Mouse (Mus musculus): ENCODE measurements around the gene Nup188.

Gene Nup188

DNA sequence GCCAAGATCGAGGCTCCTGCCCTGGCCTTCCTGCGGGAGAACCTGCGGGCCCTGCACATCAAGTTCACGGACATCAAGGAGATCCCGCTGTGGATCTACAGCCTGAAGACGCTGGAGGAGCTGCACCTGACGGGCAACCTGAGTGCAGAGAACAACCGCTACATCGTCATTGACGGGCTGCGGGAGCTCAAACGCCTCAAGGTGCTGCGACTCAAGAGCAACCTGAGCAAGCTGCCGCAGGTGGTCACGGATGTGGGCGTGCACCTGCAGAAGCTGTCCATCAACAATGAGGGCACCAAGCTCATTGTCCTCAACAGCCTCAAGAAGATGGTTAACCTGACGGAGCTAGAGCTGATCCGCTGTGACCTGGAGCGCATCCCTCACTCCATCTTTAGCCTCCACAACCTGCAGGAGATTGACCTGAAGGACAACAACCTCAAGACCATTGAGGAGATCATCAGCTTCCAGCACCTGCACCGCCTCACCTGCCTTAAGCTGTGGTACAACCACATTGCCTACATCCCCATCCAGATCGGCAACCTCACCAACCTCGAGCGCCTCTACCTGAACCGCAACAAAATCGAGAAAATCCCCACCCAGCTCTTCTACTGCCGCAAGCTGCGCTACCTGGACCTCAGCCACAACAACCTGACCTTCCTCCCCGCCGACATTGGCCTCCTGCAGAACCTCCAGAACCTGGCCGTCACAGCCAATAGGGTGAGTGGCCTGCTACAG lies 29.4 kb upstream of the Nup188 start:
- no peak for DNase-seq (ENCODE audit: extremely low spot score, low read depth, low spot score)

DNA sequence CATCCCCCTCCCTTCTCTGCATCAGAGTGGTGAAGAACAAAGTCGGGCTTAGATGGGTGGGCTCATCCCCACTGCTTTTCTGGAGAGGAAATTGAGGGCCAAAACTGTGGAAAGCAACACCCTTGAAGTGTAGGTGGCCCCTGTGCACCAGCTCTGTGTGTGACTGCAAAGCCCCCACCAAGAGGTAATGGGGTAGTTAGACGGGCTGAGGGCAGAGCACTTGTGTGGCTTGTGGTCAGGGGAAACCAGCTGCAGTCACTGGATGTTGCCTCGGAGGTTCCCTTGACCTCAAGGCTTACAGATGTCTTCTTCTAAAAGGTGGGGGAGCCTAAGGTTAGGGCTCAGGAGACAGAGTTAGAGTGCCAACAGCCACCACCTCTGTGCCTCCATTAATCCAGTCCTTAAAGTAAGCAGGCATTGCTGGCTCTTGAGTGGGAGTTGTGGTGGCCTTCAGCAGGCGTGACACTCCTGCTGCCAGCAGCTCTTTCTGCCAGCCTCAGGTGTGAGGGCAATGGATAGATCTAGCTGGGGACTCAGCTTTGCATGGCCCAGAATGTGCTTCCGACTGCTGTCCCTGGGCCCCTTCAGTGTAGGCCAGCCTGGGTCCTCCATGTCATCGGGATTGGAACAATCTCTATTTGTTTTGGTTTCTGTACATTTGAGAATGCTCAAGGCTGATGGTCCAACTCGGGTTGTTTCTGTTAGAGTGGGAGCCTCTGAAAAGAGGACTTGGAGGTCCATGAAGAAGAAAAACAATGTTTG lies 28.3 kb upstream of the Nup188 start:
- DNase-seq (ENCODE audit: extremely low spot score, low read depth, low spot score), result no peak

DNA sequence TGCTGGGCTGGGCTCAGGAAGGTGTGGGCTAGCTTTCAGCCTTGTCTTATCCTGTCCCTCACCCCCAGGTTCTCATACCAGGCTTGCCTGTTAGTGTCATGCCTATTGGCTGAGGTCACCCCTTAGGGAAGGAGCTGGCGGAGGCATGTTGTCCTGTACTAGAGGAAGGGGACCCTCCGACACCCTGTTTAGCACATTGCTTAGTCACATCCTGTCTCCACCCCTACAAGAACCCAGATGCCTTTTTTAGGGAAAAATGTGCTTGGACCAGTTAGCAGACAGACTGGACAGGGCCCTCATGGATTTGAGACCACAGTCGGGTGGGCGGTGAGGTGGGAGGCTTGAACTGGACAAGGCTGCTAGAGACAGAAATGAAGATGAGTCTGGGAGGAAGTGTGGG lies 27.6 kb upstream of the Nup188 start:
- no peak for DNase-seq (ENCODE audit: extremely low spot score, low read depth, low spot score)

DNA sequence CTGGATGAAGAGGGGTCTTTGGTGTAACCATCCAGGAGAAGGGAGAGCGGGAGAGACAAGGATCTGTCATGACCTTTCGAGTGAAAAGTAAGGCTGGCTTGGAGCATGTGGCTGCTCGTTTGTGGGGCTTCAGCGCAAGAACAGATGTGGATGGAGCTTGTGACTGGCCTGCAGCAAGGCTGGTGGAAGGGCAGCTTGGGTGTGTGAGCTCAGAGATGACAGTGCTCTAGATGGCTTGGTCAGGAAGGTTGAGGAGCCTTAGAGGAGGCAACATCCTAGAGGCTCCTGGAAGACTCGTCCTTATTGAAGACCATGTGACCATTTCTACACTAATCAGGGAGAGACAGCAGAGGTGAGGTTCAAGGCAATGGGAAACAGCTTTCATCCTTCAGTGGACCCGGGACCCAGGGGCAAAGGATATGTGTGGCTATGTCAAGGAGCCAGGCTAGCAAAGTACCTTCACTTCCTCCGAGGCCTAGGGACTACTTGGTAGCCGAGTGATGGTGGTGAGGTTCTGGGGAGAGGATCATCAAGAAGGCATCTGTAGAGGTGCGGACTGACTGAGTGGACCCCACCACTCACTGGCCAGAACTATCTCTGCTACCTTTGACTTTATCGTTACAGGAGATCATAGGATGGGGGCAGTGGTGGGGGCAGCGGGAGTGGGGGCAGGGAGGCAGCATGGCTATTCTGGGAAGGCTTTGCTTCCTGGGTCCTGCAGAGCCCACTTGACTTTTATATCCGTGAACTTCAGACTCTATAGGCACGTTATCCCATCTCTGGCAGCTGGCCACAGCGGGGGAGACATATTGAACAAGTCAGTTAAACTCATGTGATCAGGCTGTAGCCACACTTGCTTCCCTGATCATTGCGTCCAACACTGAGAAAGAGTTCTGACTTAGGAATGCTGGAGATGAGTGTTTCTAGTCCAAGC lies 26.8 kb upstream of the Nup188 start:
- DNase-seq (ENCODE audit: extremely low spot score, low read depth, low spot score), result no peak

DNA sequence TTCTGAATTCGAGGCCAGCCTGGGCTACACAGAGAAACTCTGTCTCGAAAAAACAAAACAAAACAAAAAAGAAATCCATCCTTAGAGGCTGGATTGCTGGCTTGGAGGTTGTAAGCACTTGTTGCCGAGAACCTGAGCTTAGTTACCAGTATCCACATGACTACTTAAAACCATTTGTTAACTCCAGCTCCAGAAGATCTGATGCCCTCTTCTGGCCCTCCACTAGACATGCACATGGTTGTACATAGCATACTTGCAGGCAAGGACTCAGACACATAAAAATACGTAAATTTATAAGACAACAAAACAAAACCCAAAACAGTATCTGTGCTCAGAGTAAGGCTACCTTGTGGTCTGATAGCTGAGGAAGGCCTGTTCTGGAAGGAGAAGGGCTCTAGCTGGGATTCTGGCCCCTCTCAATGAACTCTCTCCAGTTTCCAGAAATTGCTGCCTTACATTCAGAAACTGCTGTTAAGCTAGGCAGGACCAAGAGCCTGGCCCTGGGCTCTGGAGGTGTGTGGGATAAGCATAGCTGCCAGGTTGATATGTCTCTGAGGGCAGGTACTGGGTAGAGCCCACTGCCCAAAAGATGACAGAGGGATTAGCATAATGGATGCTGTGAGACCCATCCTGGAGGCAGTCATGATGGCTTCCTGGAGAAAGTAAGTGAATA lies 25.0 kb upstream of the Nup188 start:
- no peak for DNase-seq (ENCODE audit: extremely low spot score, low read depth, low spot score)

DNA sequence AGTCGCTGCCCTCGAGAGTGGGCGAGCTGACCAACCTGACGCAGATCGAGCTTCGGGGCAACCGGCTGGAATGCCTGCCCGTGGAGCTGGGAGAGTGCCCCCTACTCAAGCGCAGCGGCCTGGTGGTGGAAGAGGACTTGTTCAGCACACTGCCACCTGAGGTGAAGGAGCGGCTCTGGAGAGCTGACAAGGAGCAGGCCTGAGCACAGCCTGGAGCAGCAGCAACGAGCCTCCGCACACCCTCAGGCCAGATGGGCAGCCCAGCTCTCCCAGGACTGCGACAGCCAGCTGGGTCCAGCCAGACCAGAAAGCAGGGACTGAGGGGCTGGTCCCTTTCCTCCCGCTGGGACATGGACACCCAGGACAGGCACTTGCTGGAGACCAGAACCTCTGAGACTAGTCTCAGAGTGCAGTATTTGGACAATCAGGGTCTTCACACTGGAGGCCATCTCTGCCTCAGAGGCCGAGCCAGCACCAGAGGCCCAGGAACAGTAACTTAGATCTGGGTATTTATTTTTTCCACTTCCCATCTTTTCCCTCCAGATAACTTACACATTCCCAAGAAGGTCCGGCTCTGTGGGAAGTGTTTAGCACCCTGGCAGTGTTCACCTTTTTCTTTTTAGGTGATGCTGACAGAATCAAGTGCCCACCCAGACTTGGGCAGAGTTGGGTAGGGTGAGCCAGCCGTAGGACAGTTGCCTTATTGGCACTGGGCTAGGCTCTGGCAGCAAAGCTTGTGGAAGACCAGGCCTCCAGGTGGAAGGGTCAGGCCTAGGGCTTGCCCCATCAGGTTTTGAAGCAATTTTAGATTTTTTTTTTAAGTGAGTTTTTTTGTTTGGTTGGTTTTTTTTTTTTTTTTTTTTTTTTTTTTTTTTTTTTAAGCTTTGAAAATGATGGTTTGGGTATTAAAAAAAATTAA lies 24.0 kb upstream of the Nup188 start:
- DNase-seq (ENCODE audit: extremely low spot score, low read depth, low spot score), result no peak

DNA sequence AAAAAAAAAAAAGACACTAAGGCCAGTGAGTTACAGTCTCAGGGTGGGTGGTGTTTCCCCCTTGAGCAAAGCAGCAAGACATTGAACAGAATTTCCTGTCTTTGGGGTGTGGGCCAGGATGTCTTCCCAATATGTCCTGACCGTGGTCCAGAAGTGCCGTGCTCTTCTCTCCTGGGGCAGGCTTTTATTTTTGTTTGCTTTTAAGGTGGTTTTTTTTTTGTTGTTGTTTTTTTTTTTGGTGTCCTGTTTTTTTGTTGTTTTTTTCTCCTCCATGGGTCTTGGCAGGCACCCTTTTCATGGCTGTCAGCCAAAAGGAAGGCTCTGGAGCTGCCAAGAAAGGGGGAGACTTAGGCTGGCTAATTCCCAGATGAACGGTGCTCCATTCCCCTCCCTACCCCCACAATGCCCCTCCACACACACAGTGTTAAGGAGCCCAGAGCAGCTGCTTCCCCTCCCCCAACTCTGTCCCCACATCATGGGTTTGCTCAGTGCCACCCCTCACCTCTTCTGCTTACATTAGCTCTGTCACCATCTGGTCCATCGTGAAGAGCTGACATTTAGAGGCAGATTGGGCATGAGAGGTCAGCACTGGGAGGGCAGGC lies 23.3 kb upstream of the Nup188 start:
- DNase-seq (ENCODE audit: extremely low spot score, low read depth, low spot score), result no peak

DNA sequence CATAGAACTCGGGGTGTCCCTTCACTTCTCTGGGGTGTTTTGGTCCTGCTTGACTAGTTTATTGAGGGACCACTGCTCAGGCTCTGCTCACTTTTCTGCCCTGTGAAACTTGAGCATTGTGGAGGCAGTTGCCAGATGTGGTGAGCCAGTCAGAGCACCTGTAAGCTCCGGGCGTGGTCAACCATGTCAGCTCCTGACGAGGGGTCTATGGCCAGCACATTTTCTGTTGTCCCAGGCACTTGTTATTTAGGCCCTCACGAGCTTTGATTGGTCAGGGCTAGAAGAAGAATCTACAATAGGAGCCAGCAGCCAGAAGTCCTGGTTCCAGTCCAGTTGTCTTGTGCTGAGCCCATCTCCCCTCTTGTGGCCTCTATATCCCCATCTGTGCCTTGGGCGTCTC lies 22.4 kb upstream of the Nup188 start:
- no peak for DNase-seq (ENCODE audit: extremely low spot score, low read depth, low spot score)

DNA sequence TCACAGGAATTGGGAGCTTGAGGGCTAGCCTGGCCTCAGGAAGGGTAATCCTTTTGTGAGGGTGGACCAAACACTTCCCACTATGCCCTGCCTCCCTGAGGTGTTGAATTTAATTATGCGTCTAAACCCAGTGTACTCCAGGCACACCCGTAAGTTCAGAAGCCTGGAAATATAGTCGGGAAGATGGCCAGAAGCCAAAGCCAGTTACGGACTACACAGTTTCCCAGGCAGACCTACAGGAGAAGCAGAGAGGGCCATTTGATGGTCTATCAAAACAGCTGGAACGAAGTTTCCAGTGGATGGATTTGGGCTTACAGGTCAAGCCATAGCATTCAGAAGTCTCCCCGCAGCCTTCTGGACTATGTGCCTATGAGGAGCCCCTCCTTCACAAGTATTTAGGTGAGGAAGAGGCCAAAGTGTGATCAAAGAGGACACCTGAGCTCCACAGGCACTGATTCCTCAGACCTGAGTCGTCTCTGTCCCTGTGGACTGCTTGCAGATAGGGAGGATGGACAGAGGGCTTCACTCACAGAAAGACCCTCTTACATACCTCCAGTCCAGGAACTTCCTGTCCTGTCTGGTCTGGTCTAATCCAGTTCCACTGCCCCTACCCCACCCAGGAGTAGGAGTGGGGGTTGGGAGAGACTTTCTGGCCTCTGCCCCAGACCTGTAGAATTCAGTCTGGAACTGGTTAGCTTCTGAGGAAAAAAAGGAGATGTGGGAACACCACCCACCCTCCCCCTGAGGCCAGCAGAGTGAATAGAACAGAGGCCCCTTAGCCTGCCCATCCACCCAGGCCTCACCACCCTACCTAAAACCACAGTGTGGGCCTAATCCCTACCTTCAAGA lies 21.3 kb upstream of the Nup188 start:
- no peak for DNase-seq (ENCODE audit: extremely low spot score, low read depth, low spot score)

DNA sequence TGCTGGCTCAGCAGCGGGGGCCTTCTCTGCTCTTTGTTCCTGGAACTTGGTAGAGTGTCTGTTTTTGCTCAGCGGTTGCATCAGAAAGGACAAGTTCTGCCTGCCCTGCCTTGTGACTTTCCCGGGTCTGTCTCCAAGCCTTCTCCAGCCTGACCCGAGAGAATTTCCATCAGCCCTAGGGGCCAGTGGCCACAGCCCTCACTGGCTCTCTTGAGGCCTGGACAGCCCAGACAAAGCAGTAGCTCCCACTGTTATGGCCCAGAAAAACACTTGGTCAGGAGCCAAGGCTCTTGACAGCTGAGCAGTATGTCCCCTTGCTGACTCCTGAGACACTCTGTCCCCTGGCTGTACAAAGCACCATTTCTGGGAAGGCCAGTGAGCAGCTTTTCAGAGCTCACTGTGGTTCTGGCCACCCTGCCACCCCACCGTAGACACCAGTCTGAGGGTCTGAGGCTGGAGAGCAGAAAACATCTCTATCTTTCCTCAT lies 20.4 kb upstream of the Nup188 start, which contains the start of gene Phyhd1:
Gene Phyhd1, plus strand, starts transcription at position 437 of the 487 bp plus-strand sequence.
- no peak for DNase-seq (ENCODE audit: extremely low spot score, low read depth, low spot score)

DNA sequence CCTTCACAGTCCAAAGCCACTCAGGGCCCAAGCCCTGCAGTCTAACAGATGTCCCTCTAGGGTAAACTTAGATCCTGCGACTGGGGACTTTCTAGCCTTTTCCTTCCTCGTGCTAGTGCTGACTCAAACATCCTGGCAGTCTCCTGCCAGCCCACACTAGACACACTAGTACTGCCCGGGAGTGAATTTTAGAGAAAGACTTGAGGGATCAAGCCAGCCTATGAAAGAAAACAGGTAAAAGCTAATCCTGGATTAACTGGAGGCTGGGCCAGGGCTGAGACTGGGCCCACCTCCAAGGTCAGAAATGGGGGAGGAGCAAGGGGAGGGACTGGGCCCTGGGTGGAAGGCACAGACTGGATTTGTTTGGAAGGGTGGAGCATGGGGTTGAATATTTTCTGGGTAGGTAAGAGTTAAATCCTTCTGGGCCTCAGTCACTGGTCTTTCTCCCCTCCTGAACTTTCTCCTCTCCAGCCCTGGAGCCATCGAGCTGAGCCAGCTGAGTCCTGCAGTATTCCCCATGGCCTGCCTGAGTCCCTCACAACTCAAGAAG lies 19.7 kb upstream of the Nup188 start:
- no peak for DNase-seq (ENCODE audit: extremely low spot score, low read depth, low spot score)

DNA sequence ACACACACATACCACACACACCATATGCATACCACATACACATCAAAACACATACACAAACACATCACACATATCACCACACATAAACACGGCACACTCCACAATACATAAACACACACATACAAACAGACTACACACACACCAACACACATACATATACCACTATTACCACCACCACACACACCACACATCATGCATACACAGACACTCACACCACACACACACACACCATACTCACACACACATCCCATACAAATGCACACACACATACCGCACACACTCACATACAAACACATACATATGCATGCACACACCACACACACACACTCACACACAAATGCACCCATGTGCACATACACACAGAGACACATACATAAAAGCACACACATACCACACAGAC lies 18.7 kb upstream of the Nup188 start:
- DNase-seq (ENCODE audit: extremely low spot score, low read depth, low spot score), result no peak

DNA sequence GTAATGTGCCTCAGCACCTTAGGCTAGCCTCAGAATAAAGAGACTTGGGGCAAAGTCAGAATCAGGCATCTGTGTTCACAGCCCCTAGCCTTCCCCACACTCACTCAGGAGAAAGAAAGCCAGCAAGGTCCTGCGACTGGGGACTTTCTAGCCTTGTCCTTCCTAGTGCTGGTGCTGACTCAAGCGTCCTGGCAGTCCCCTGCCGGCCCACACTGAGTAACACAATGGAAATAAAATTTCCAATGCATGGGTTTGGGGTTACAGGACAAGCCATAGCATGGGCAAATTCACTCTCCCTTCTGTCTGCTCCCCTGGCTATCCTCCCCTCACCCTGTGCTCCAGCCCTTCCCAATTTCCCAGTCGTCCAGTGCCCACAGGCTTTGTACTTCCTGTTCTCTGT lies 17.8 kb upstream of the Nup188 start:
- DNase-seq (ENCODE audit: extremely low spot score, low read depth, low spot score), result no peak

DNA sequence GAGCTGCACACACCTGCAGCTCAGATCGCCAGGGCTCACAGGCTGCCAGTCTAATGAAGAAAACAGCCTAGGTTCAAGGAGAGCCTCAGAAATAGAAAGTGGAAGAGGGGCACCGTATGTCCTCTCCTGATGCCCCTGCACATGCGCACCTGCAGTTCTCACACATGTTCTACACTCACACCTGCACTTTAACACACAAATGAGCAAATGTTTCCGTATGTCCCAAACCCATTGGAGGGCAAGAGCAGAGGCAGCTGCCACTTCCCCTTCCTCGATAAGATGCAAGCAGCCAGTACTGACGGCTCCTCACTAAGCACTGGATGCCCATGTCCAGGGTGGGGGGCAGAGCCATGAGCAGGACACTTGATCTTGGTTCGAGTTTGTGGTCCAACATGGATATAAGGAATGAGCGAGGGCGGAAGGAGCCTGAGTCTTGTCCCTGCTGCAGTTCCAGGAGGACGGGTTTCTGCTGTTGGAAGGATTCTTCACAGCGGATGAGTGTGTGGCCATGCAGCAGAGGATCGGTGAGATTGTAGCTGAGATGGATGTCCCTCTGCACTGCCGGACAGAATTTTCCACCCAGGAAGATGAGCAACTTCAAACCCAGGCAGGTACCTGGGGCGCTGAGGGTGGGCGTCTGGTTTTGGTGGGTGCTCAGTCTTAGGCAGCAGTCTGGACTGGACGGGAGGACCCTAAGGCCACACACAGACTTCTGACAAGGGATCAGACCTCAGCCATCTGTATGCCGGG lies 16.8 kb upstream of the Nup188 start:
- DNase-seq (ENCODE audit: extremely low spot score, low read depth, low spot score), result no peak

DNA sequence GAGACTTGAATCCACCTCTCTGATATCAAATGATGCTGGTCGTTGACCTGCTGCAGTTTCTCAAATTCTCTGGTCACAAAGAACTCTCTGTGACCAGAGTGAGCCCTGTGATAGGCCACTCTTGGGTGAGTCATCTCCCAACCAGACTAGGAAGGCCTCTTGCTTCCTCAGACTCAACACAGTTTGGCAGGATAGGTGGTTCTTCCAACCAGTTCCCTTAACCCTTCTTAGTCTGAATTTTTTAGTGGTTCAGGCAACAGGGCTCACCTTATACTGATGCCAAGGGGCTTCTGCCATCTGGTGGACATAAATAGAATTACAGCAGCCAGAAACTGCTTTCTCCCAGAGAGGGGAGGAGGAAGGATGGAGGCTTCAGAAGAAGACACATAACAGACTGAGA lies 16.1 kb upstream of the Nup188 start:
- DNase-seq (ENCODE audit: extremely low spot score, low read depth, low spot score), result no peak

DNA sequence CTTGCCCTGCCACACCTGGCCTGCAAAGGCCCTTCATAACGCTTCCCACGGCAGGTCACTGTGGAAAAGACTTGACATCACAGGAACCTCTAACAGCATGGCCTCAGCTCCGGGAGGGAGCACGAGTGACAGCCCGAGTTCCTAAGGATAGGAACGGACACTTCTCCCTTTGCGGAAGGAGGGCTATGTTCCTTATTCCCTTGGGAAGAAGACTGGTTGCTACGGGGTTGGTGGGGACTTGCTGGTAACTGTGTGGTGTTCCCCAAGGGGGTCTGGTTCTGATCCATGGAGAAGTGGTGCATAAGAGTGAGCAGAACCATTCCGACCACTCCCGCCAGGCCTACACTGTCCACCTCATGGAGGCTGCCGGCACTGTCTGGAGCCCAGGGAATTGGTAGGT lies 5.5 kb upstream of the Nup188 start, which contains the start of gene Gm28038:
Gene Gm28038, plus strand, starts transcription at position 301 of the 400 bp plus-strand sequence.
- no peak for DNase-seq (ENCODE audit: extremely low spot score, low read depth, low spot score)

DNA sequence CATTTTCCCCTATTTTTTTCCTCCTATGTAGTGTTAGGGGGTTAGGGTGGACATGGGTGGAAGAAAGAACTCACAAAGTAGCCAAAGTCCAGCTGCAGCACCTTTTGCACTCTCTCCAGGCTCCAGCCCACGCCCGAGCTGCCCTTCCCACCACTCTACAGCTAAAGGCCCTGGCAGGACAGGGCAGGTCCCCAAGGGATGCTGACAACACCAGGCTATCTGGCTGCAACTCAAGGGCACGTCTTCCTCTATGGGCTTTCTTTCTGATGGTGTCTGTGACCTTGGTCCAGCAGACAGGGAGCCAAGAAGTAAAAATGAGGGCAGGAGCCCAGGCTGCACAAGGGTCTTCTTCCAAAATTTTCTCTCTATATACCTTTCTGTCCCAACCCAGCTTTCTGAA lies 4.5 kb upstream of the Nup188 start:
- DNase-seq (ENCODE audit: extremely low spot score, low read depth, low spot score), result no peak

Measured in hindlimb bud, embryonic 11.5 days (tissue).